Mouse (Mus musculus): ENCODE results near the gene Pah. TPM values are rescaled to one million over a fixed set of nuclear protein-coding genes. Genes with fewer than 3 reads are reported as not detected.

Pah gene
- polyA plus RNA-seq, 1 experiment from 2014 or later = 0.88 TPM

- DNase-seq (ENCODE audit: low spot score) = no peak
Observed at GRCm38 (mm10) chr10:87502283-87502682, 19.3 kb upstream of the Pah start.

GRCm38 (mm10) chr10:87503946-87504345 lies 17.6 kb upstream of the Pah start:
- peak; percentile 35 for DNase-seq (ENCODE audit: low spot score)

- DNase-seq (ENCODE audit: low spot score) = no peak
Observed at GRCm38 (mm10) chr10:87508581-87508980, 13.0 kb upstream of the Pah start.

- DNase-seq (ENCODE audit: low spot score) = no peak
Observed at GRCm38 (mm10) chr10:87513052-87513451, 8.5 kb upstream of the Pah start.

- no peak for DNase-seq (ENCODE audit: low spot score)
Observed at GRCm38 (mm10) chr10:87518585-87518984, 3.0 kb upstream of the Pah start.

- DNase-seq (ENCODE audit: low spot score) = no peak
Observed at GRCm38 (mm10) chr10:87520401-87521116, 1.0 kb upstream of the Pah start.

GRCm38 (mm10) chr10:87534172-87534571 lies 12.6 kb downstream of the Pah start:
- DNase-seq (ENCODE audit: low spot score) = no peak

- DNase-seq (ENCODE audit: low spot score) = no peak
Observed at GRCm38 (mm10) chr10:87545759-87546158, 24.2 kb downstream of the Pah start.

GRCm38 (mm10) chr10:87546299-87547234 lies 25.0 kb downstream of the Pah start:
- no peak for DNase-seq (ENCODE audit: low spot score)

GRCm38 (mm10) chr10:87552726-87553125 lies 31.1 kb downstream of the Pah start:
- DNase-seq (ENCODE audit: low spot score) = peak; percentile 63

GRCm38 (mm10) chr10:87556441-87556840 lies 34.8 kb downstream of the Pah start:
- no peak for DNase-seq (ENCODE audit: low spot score)

GRCm38 (mm10) chr10:87563818-87564217 lies 42.2 kb downstream of the Pah start:
- no peak for DNase-seq (ENCODE audit: low spot score)

- no peak for DNase-seq (ENCODE audit: low spot score)
Observed at GRCm38 (mm10) chr10:87565712-87566111, 44.1 kb downstream of the Pah start.

GRCm38 (mm10) chr10:87572500-87572899 lies 50.9 kb downstream of the Pah start:
- DNase-seq (ENCODE audit: low spot score) = no peak

GRCm38 (mm10) chr10:87586696-87587095 lies 65.1 kb downstream of the Pah start:
- DNase-seq (ENCODE audit: low spot score) = no peak

GRCm38 (mm10) chr10:87593916-87594315 lies 72.3 kb downstream of the Pah start:
- no peak for DNase-seq (ENCODE audit: low spot score)

- DNase-seq (ENCODE audit: low spot score) = peak; percentile 15
Observed at GRCm38 (mm10) chr10:87596361-87597074, 74.9 kb downstream of the Pah start.

GRCm38 (mm10) chr10:87597075-87597677 lies 75.6 kb downstream of the Pah start:
- DNase-seq (ENCODE audit: low spot score) = no peak

- no peak for DNase-seq (ENCODE audit: low spot score)
Observed at GRCm38 (mm10) chr10:87602151-87602550, 80.6 kb downstream of the Pah start.

- DNase-seq (ENCODE audit: low spot score) = no peak
Observed at GRCm38 (mm10) chr10:87625196-87625595, 103.6 kb downstream of the Pah start.
